Mouse (Mus musculus) liver, postnatal 0 days (tissue): ENCODE results near the gene Cd22.

ENCODE experiments used
- CTCF ChIP-seq: sonication (generic); IDR thresholded peaks from 2 replicates; pipeline ENCODE4 v1.5.1; 2016; ENCODE audit warnings: antibody characterized with exemption, low read depth
- EP300 ChIP-seq: IDR thresholded peaks from 2 replicates; pipeline ENCODE4 v1.6.1; 2016; ENCODE audit warnings: antibody characterized with exemption, low read depth, mild to moderate bottlenecking

GRCm38 (mm10) chr7:30924071-30924470 lies 43.9 kb upstream of the Cd22 start:
- TF ChIP-seq CTCF (no peak), EP300 (no peak)
